8 mouse cellular contexts compared by ENCODE assay signal in genomic region chr13:101765976-101766375, GRCm38 (mm10). TPM values are rescaled to one million over a fixed set of nuclear protein-coding genes. Genes with fewer than 3 reads are reported as not detected.
DNase-seq lines count a peak whose midpoint lies in the region; ATAC-seq and TF ChIP-seq lines count a peak whose summit lies in the region.

No protein-coding gene starts in this region.

- peak overlapping the region; percentile 23 for H3K4me3 ChIP-seq in cerebellum, adult 2 months (replicated peaks; ENCODE audit: insufficient read depth, low read depth, low read length)
- peak overlapping the region; percentile 79 for H3K4me3 ChIP-seq in forebrain, embryonic 15.5 days
- peak overlapping the region; percentile 79 for H3K4me3 ChIP-seq in liver, embryonic 13.5 days (replicated peaks)

- no peak for DNase-seq in cerebellum, adult 2 months
- no peak for DNase-seq in cerebellum, adult 8-10 months
- peak; percentile 38 for DNase-seq in 416B (ENCODE audit: low read depth)
- no peak for DNase-seq in liver, embryonic 13.5 days
- no peak for DNase-seq in frontal cortex, postnatal 14 days (ENCODE audit: low spot score in 2 of 2)
- DNase-seq in cerebellum, adult 18-20 months = no peak

- no peaks in the 10 kb centered on the region for H3K4me1 ChIP-seq in cerebellum, adult 2 months (ENCODE audit: control insufficient read depth, insufficient read depth, low read length)
- H3K4me1 ChIP-seq in forebrain, embryonic 15.5 days = peaks cover 37% of the 10 kb centered on the region
- peaks cover 78% of the 10 kb centered on the region for H3K4me1 ChIP-seq in liver, embryonic 13.5 days (replicated peaks)

- H3K9me3 ChIP-seq in forebrain, embryonic 15.5 days = no peaks in the 10 kb centered on the region
- H3K9me3 ChIP-seq in liver, embryonic 13.5 days (replicated peaks) = no peaks in the 10 kb centered on the region

- WGBS in cerebellum, adult 2 months = 72% methylated on average over 3 of the region's 3 CpGs
- 29% methylated on average over 3 of the region's 3 CpGs for WGBS in forebrain, embryonic 15.5 days
- WGBS in liver, embryonic 13.5 days (ENCODE audit: insufficient replicate concordance) = 5% methylated on average over 3 of the region's 3 CpGs

- H3K36me3 ChIP-seq in forebrain, embryonic 15.5 days = no peaks in the 10 kb centered on the region
- H3K36me3 ChIP-seq in liver, embryonic 13.5 days = no peaks in the 10 kb centered on the region

- no peak for ATAC-seq in forebrain, embryonic 15.5 days (replicated peaks)
- ATAC-seq in liver, embryonic 13.5 days (ENCODE audit: low read depth) = no peak
- ATAC-seq in frontal cortex, adult (ENCODE audit: low TSS enrichment) = no peak

- peak overlapping the region; percentile 88 for H3K9ac ChIP-seq in forebrain, embryonic 15.5 days (replicated peaks)
- H3K9ac ChIP-seq in liver, embryonic 13.5 days = peak overlapping the region; percentile 93

- no peak overlapping the region for H3K27ac ChIP-seq in cerebellum, adult 2 months (ENCODE audit: insufficient read depth, low read length)
- no peak overlapping the region for H3K27ac ChIP-seq in forebrain, embryonic 15.5 days (replicated peaks)
- peak overlapping the region; percentile 40; the same call in 1 of the 2 replicates for H3K27ac ChIP-seq in liver, embryonic 13.5 days

- no peaks in the 10 kb centered on the region for H3K27me3 ChIP-seq in cerebellum, adult 2 months (ENCODE audit: control insufficient read depth, insufficient read depth, low read length)
- no peaks in the 10 kb centered on the region for H3K27me3 ChIP-seq in forebrain, embryonic 15.5 days
- H3K27me3 ChIP-seq in liver, embryonic 13.5 days = no peaks in the 10 kb centered on the region

- peak overlapping the region; percentile 83 for H3K4me2 ChIP-seq in forebrain, embryonic 15.5 days (replicated peaks)
- peak overlapping the region; percentile 99 for H3K4me2 ChIP-seq in liver, embryonic 13.5 days

- TF ChIP-seq CTCF in cerebellum, adult 2 months (IDR thresholded peaks at IDR 0.05; ENCODE audit: borderline replicate concordance, insufficient read depth, low read depth, low read length) = no peak

- no peak for TF ChIP-seq POLR2A in cerebellum, adult 2 months (IDR thresholded peaks at IDR 0.05; ENCODE audit: borderline replicate concordance, insufficient read depth, low read length)

RNA-seq across cellular contexts. Expression of gene Pik3r1, which starts 2.0 kb away (rescaled TPM):
- 44.9 and 51.6 TPM in 2 replicates for polyA plus RNA-seq in cerebellum, adult 2 months (2012; rRNA removed)
- polyA plus RNA-seq in forebrain, embryonic 15.5 days (2015; fragmentation: Nextera tagmentation; extraction: Ambion mirVana) = 39.3 and 40.3 TPM in 2 replicates
- 18.0 and 20.7 TPM in 2 replicates for polyA plus RNA-seq in liver, embryonic 13.5 days (2015; fragmentation: Nextera tagmentation; extraction: Ambion mirVana)

Comparison
In these comparisons a context has a peak if more than half of its experiments do, and no peak if none do; other contexts are left out.
1. H3K4me3 ChIP-seq: peak in every context shown above with its lines; median percentile 79 in forebrain, embryonic 15.5 days; 79 in liver, embryonic 13.5 days; 23 in cerebellum, adult 2 months.